Mouse (Mus musculus) olfactory bulb, adult 2 months (tissue): ENCODE measurements around the gene 7530416G11Rik.

ENCODE experiments used
- CTCF ChIP-seq: fragments of 200-500 bp; IDR thresholded peaks from 2 replicates; pipeline ENCODE4 v1.5.1; 2012; ENCODE audit warnings: low read depth, mild to moderate bottlenecking, low read length, moderate library complexity; ENCODE audit not compliant: insufficient read depth
- POLR2A ChIP-seq: fragments of 200-500 bp; IDR thresholded peaks from 2 replicates; pipeline ENCODE4 v1.6.1; 2012; ENCODE audit warnings: mild to moderate bottlenecking, low read depth, low read length, moderate library complexity; ENCODE audit not compliant: insufficient read depth

GRCm38 (mm10) chr15:85489751-85490150, 13.3 kb downstream of the 7530416G11Rik start:
- TF ChIP-seq CTCF (no peak), POLR2A (no peak)
